Mouse (Mus musculus) ES-E14 (cell line): ENCODE data around the gene Sec14l5. TPM values are rescaled to one million over a fixed set of nuclear protein-coding genes. Genes with fewer than 3 reads are reported as not detected.

ENCODE experiments used
- DNase-seq: peaks from one replicate; pipeline ENCODE4 v3.0.0-alpha.2; 2013; ENCODE audit warnings: low read depth, low spot score
- H3K27ac ChIP-seq: 2 replicates; pipeline ENCODE4 v1.5.1; 2012; ENCODE audit warnings: low read depth, mild to moderate bottlenecking, low read length, moderate library complexity, mixed read lengths; ENCODE audit not compliant: poor library complexity, insufficient read depth, severe bottlenecking
- H3K36me3 ChIP-seq: 2 replicates; pipeline ENCODE4 v1.6.1; 2012; ENCODE audit warnings: mild to moderate bottlenecking, low read length, moderate library complexity, mixed read lengths; ENCODE audit not compliant: control insufficient read depth, poor library complexity, insufficient read depth, severe bottlenecking
- H3K4me1 ChIP-seq, 2 experiments: fragments of 150-350 bp in 1 of 2; sonication (generic) in 1 of 2; 2 replicates each; pipeline ENCODE4 v1.6.1; 2012; ENCODE audit warnings: low read length in 2 of 2, mild to moderate bottlenecking in 1 of 2, mixed read lengths in 1 of 2; ENCODE audit not compliant: control insufficient read depth in 2 of 2, insufficient read depth in 2 of 2, poor library complexity in 1 of 2
- H3K4me3 ChIP-seq, 2 experiments: fragments of 150-350 bp in 1 of 2; sonication (generic) in 1 of 2; 2 replicates each; pipeline ENCODE4 v1.5.1; 2012; ENCODE audit warnings: low read length in 2 of 2, low read depth in 1 of 2, mild to moderate bottlenecking in 1 of 2, mixed read lengths in 1 of 2; ENCODE audit not compliant: insufficient read depth in 1 of 2, poor library complexity in 1 of 2, severe bottlenecking in 1 of 2
- H3K9ac ChIP-seq: 2 replicates; pipeline ENCODE4 v1.6.1; 2012; ENCODE audit warnings: low read depth, mild to moderate bottlenecking, low read length, mixed read lengths; ENCODE audit not compliant: poor library complexity, insufficient read depth, severe bottlenecking
- H3K9me3 ChIP-seq: fragments of 150-350 bp; sonication (generic); 2 replicates; pipeline ENCODE4 v1.6.1; 2012; ENCODE audit warnings: low read depth, mild to moderate bottlenecking, low read length; ENCODE audit not compliant: control insufficient read depth, insufficient read depth
- CHD2 ChIP-seq: IDR thresholded peaks from 2 replicates; pipeline ENCODE4 v1.6.1; 2014; ENCODE audit warnings: mild to moderate bottlenecking, low read depth, low read length, inconsistent platforms
- HCFC1 ChIP-seq: IDR thresholded peaks from 2 replicates; pipeline ENCODE4 v1.6.1; 2012; ENCODE audit warnings: low read length, inconsistent platforms, borderline replicate concordance; ENCODE audit not compliant: insufficient read depth
- MAFK ChIP-seq: IDR thresholded peaks from 2 replicates; pipeline ENCODE4 v1.6.1; 2014; ENCODE audit warnings: mild to moderate bottlenecking, low read depth, low read length, inconsistent platforms; ENCODE audit not compliant: insufficient read depth
- ZC3H11A ChIP-seq: IDR thresholded peaks from 2 replicates; pipeline ENCODE4 v1.6.1; 2012; ENCODE audit warnings: low read depth, mild to moderate bottlenecking, inconsistent platforms, low read length, borderline replicate concordance
- ZNF384 ChIP-seq: IDR thresholded peaks from 2 replicates; pipeline ENCODE4 v1.6.1; 2012; ENCODE audit warnings: low read depth, low read length, inconsistent platforms
- in situ Hi-C, 2 experiments: fragments of 600-800 bp; cut with MboI; formaldehyde crosslinking; loops; one replicate each; pipeline ENCODE4 v1.15.1; 2025; ENCODE audit warnings: low sequenced_read_pairs in 2 of 2, inconsistent platforms in 1 of 2; ENCODE audit not compliant: unreplicated experiment in 2 of 2
- total RNA-seq: library from RNA; depleted of rRNA; stranded (reverse); fragments of 300-350 nt; gene quantifications from 2 replicates; pipeline ENCODE4 v1.2.3, GENCODE M21; 2012

The Sec14l5 gene
- total RNA-seq, 1 experiment = 1.3 TPM

DNA sequence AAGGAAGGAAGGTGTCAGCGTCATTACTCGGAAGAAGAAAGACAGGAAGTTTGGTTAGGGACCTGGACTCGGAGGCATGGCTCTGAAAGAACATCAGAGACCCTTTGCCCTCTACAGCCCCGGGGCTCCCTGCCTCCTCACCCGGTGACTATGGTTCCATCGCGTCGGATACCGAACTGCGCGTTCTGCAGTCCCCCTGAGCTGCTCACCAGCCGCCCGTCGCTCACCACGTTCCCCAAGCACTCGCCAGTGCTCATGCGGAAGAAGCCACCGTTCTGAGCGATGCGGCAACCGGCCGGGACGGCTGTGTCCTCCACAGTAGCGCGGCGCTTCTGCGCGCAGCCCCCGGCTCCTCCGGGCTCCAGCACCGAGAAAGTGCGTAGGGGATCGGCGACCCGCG, 56.3 kb downstream of the Sec14l5 start:
- Histone ChIP-seq H3K4me1 (peaks cover 0 to 3% of the 10 kb centered on the region in 2 experiments; a peak in 1 of 4 replicates), H3K9me3 (no peaks in the 10 kb centered on the region), H3K9ac (peak overlapping the region; percentile 85), H3K4me3 (peak overlapping the region; percentile 77 to 87), H3K27ac (no peak overlapping the region), H3K36me3 (peaks cover 15% of the 10 kb centered on the region)
- in situ Hi-C loops = no loop called here
- TF ChIP-seq ZC3H11A (no peak), CHD2 (no peak), HCFC1 (no peak), ZNF384 (no peak), MAFK (no peak)
- DNase-seq = no peak

DNA sequence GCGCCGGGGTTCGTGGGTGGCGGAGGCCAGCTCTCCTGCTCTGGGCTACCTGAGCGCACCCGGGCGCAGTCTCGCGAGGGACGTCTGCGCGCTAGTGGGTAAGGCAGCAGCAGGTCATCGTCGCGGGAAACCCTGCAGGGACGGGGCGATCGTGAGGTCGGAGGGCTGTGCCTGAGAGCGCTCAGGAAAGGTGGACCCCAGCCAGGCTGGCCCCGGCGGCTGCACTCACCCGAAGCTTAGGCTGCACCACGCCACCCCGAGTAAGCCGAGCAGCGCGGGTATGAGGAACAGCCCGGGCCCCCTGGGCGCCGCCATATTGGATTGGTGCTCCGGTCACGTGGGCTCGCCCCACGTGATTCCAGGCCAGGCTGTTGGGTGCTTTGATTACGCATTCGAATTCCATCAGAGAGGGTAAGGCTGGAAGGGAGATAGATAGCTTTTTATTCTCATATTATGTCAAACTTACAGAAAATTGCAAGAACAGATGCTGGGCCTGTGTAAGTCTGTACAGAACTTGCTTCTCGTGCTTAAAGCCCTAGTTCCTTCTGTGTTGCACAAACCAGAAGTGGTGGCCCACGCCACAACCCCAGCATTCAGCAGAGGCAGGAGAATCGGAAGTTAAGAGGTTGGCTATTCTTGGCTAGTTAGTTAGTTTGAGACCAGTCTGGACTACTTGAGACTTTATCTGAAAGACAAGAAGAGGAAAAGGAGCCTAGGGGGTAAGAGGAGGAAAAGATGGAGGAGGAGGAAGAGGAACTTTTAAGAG, 56.9 kb downstream of the Sec14l5 start, which contains the start of gene Nagpa:
Gene Nagpa (minus strand): TSS at position 345 of the 766 bp plus-strand sequence.
- Histone ChIP-seq H3K4me3 (peak within 1 kb of the TSS; percentile 77 to 87), H3K27ac (no peak within 1 kb of the TSS), H3K9me3 (no peaks in the 10 kb centered on the region), H3K4me1 (no peaks in the 10 kb centered on the region), H3K9ac (peak within 1 kb of the TSS; percentile 85), H3K36me3 (peaks cover 9% of the 10 kb centered on the region; the same call in 1 of the 2 replicates)
- in situ Hi-C loops = no loop called here
- TF ChIP-seq HCFC1 = peak; percentile 90
- TF ChIP-seq MAFK = no peak
- DNase-seq = peak; percentile 73

DNA sequence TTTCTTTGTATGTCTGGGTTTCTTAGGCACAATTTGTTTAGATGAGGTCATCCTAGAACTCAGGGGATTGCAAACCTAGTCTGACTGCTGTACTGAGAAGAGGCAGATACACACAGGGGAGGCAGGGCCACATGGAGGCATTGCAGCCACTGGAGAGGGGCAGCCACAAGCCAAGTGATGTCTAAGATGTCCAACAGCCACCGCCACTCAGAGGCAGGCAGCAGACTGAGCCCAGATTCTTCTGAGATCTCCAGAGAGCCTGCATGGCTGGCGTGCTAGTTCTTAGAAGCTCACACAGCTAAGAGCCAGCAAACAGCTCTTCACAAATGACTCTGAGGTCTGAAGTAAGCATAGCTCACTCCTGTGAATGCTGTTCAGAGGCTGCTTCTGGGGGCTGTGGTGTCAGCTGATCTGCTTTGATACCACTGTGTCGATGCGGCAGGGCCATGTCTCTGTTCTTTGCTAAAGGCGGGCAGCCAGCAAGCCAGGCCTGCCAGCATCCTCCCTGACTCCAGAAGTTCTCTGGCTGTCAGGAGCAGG, 58.6 kb downstream of the Sec14l5 start:
- H3K4me3 ChIP-seq = no peak overlapping the region
- H3K9ac ChIP-seq = no peak overlapping the region
- in situ Hi-C loops = no loop called here
- TF ChIP-seq ZNF384 (no peak), ZC3H11A (no peak), HCFC1 (no peak)
- H3K4me1 ChIP-seq = no peaks in the 10 kb centered on the region
- H3K27ac ChIP-seq = no peak overlapping the region
- no peaks in the 10 kb centered on the region for H3K36me3 ChIP-seq
- DNase-seq = no peak
- H3K9me3 ChIP-seq = no peaks in the 10 kb centered on the region

DNA sequence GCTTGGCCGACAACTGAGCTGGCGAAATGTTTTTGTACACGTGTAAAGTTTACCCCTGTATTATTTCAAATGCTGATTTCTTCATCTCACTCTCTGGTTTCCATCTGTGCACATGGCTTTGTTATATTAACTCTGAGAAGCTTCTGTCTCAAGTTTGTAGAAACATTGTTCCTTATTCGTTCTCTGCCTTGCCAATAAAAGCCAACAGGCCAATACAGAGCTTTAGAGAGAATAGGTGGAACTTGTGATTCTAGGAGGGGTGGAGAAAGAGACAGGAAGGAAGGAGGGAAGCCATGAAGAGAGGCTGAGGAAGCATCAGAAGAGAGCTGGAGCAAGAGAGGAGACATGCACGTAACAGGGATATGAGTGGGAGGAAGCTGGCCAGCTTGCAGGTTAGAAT, 59.1 kb downstream of the Sec14l5 start:
- Histone ChIP-seq H3K27ac (no peak overlapping the region), H3K36me3 (no peaks in the 10 kb centered on the region), H3K4me3 (no peak overlapping the region), H3K4me1 (no peaks in the 10 kb centered on the region), H3K9ac (no peak overlapping the region), H3K9me3 (no peaks in the 10 kb centered on the region)
- TF ChIP-seq CHD2 = no peak
- no peak for TF ChIP-seq HCFC1
- TF ChIP-seq ZC3H11A = no peak
- no peak for TF ChIP-seq ZNF384
- TF ChIP-seq MAFK = no peak
- DNase-seq = no peak
- in situ Hi-C loops = no loop called here

DNA sequence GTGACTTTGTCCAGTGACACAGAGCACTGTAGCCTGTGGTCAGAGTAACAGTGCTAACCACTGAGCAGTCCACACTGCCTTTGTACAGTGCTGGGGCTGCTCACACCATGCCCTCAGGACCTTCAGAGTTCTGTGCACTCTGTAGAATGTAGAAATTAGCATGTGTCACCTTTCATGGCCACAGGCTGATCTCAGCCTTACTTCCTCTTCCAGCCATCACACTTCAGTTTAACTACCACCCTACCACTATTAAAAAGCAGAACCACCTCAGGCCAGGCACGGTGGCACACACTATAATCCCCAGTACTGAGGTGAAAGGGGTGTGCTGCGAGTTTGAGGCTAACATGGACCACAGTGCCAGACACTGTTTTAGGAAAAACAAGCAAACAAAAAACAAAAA, 63.5 kb downstream of the Sec14l5 start:
- H3K9ac ChIP-seq = no peak overlapping the region
- DNase-seq = no peak
- no peaks in the 10 kb centered on the region for H3K36me3 ChIP-seq
- no peaks in the 10 kb centered on the region for H3K9me3 ChIP-seq
- no peak overlapping the region for H3K27ac ChIP-seq
- no peaks in the 10 kb centered on the region for H3K4me1 ChIP-seq
- no peak for TF ChIP-seq HCFC1
- no peak for TF ChIP-seq ZNF384
- TF ChIP-seq MAFK = no peak
- no peak for TF ChIP-seq ZC3H11A
- no peak for TF ChIP-seq CHD2
- H3K4me3 ChIP-seq = no peak overlapping the region
- in situ Hi-C loops = no loop called here
